Mouse (Mus musculus): ENCODE data around the gene Fmnl1. TPM values are rescaled to one million over a fixed set of nuclear protein-coding genes. Genes with fewer than 3 reads are reported as not detected.

Gene Fmnl1
- total and polyA plus RNA-seq, 2 experiments from 2014 or later, result 6.9 to 15.5 TPM

DNA sequence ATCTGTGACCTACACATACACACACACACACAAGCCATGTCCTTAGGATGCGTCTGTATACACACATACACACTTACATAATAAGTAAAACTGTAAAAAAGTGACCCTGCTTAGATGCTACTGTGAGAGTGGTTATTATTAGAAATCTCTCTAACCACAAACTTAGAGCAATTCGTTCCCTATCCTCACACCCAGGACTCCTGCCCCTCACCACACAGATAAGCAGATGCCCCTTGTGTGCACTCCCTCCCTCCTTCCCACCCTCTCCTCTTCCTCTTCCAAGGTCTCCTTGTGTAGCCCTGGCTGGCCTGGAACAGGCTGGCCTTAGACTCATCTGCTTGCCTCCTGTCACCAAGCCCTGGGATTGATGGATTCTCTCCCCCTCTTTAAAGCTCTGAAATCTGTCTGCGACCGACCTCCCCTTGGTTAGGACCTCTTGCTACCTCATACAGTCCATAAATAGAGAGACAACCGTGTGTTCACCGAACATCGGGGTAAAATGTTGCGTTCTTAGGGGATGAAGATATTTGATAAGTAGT, 34.8 kb upstream of the Fmnl1 start:
- Histone ChIP-seq H3K4me3 (ENCODE audit: low read length) (no peak overlapping the region), H3K9ac (replicated peaks; ENCODE audit: low read length) (no peak overlapping the region), H3K27ac (no peak overlapping the region), H3K4me1 (ENCODE audit: insufficient read depth, low read length) (peaks cover 12% of the 10 kb centered on the region), H3K27me3 (ENCODE audit: insufficient read depth, low read length) (no peaks in the 10 kb centered on the region), H3K9me3 (ENCODE audit: low read length) (no peaks in the 10 kb centered on the region), H3K4me2 (ENCODE audit: low read depth, low read length) (no peak overlapping the region), H3K36me3 (ENCODE audit: insufficient read depth, low read length) (peaks cover 12% of the 10 kb centered on the region; the same call in 1 of the 2 replicates)
- TF ChIP-seq CTCF (IDR thresholded peaks at IDR 0.05; ENCODE audit: low read depth), result no peak
- WGBS, result 88% methylated on average over 8 of the region's 8 CpGs
- DNase-seq (ENCODE audit: low spot score) (no peak), ATAC-seq (no peak)

DNA sequence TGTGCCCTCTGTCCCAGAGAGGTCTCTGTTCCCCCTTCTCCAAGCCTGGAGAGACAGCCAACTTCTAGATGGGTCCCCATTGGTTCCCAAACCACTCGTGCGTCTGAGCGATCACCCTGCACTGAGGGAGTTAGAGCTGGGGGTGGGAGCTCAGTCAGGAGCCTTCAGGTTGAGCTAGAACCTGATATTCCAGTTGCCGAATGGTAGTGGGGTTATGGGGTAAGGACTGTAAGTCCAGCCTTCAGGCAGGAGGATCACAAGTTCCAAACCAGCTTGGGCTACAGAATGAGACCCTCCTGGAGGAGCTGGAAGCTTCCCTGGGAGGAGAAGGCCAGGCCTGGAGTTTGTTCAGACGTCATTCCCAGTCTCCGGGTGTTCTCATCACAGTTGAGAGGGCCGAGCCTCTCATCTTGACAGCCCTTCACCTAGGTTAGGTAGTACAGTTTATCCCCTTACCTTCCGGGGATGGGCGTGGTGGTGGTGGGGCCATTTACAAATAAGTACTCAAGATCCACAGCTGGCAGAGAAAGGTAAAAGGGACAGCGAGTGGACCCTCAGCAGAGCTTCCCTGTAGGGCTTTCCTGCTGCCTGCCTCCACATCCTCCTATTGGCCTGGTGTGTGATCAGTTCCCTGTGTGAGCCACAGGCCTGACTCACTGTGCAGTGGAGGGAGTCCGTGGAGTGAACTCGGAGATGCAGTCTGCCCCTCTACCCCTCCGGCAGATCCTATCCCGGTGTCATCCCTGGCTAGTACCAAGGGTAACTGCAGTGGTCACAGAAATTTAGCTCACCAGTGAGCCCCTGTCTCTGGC, 30.8 kb upstream of the Fmnl1 start:
- 81% methylated on average over 14 of the region's 14 CpGs for WGBS
- no peak overlapping the region for H3K9ac ChIP-seq (replicated peaks; ENCODE audit: low read length)
- peaks cover 13% of the 10 kb centered on the region for H3K4me1 ChIP-seq (ENCODE audit: insufficient read depth, low read length)
- no peak for TF ChIP-seq CTCF (IDR thresholded peaks at IDR 0.05; ENCODE audit: low read depth)
- peak overlapping the region; percentile 92 for H3K27ac ChIP-seq
- ATAC-seq (no peak), DNase-seq (ENCODE audit: low spot score) (no peak)
- H3K27me3 ChIP-seq (ENCODE audit: insufficient read depth, low read length), result no peaks in the 10 kb centered on the region
- H3K9me3 ChIP-seq (ENCODE audit: low read length), result no peaks in the 10 kb centered on the region
- H3K4me2 ChIP-seq (ENCODE audit: low read depth, low read length), result no peak overlapping the region
- H3K4me3 ChIP-seq (ENCODE audit: low read length), result no peak overlapping the region
- peaks cover 12% of the 10 kb centered on the region; the same call in 1 of the 2 replicates for H3K36me3 ChIP-seq (ENCODE audit: insufficient read depth, low read length)

DNA sequence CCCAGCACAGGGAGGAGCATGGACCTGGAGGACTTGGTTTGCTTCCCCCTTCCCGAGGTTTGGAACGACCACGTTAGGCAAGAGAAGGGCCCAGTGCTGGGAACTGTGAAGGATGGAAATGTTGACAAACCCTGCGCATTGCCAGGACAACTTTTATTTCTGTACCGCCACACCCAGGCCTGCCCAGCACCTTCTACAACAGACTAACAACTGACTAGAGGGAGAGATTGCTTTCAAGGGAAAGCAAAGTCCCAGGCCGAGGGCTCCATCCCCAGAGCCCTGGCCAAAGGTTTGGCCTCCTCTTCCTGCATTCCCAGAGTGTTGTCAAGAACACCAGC, 30.2 kb upstream of the Fmnl1 start:
- no peak for ATAC-seq
- Histone ChIP-seq H3K9ac (replicated peaks; ENCODE audit: low read length) (no peak overlapping the region), H3K36me3 (ENCODE audit: insufficient read depth, low read length) (peaks cover 12% of the 10 kb centered on the region; the same call in 1 of the 2 replicates), H3K27ac (peak overlapping the region; percentile 92), H3K9me3 (ENCODE audit: low read length) (no peaks in the 10 kb centered on the region), H3K27me3 (ENCODE audit: insufficient read depth, low read length) (no peaks in the 10 kb centered on the region), H3K4me1 (ENCODE audit: insufficient read depth, low read length) (peaks cover 13% of the 10 kb centered on the region), H3K4me2 (ENCODE audit: low read depth, low read length) (no peak overlapping the region), H3K4me3 (ENCODE audit: low read length) (no peak overlapping the region)
- DNase-seq (ENCODE audit: low spot score), result no peak
- TF ChIP-seq CTCF (IDR thresholded peaks at IDR 0.05; ENCODE audit: low read depth), result no peak
- WGBS, result 50% methylated on average over 6 of the region's 6 CpGs

DNA sequence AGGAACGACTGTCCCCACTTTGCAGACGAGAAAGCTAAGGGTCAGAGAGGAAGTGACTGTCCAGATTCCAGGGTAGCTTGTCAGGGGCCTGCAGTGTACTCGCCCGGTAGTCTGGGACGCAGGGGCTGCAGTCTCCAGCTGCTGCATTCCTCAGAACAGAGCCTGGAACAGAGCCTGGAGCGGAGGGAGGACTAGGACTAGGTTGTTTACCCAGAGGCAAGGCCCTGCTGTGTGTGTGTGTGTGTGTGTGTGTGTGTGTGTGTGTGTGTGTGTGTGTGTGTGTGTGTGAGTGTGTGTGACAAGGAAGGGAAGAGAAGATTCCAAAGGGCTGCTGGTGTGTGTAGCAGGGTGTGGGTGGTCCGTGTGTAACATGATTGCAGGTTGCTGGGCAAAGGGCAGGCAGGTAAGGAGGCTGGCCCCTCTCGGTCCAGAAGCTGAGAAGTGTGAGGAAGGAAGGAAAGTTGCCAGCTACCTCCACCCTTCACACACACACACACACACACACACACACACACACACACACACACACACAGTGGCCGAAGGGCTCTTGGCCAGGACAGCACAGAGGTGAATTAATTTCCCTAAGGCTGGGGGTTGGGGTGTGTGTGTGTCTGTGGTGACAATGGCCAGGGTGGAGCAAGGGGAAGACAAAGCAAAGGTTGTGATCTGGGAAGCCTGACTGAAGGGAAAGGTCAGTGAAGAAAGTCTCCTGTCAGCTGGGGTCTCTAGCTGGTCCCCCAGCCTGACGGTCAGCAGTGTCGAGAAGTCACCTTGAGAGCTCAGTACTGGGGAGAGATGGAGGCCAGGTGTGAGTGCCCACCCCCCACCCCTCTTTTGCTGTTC, 29.6 kb upstream of the Fmnl1 start:
- Histone ChIP-seq H3K4me2 (ENCODE audit: low read depth, low read length) (no peak overlapping the region), H3K9me3 (ENCODE audit: low read length) (no peaks in the 10 kb centered on the region), H3K36me3 (ENCODE audit: insufficient read depth, low read length) (peaks cover 12% of the 10 kb centered on the region; the same call in 1 of the 2 replicates), H3K9ac (replicated peaks; ENCODE audit: low read length) (peak overlapping the region; percentile 21; the same call in 1 of the 2 replicates), H3K4me3 (ENCODE audit: low read length) (no peak overlapping the region), H3K27ac (peak overlapping the region; percentile 92), H3K27me3 (ENCODE audit: insufficient read depth, low read length) (no peaks in the 10 kb centered on the region), H3K4me1 (ENCODE audit: insufficient read depth, low read length) (peaks cover 13% of the 10 kb centered on the region)
- ATAC-seq, result no peak
- 23% methylated on average over 11 of the region's 11 CpGs for WGBS
- no peak for TF ChIP-seq CTCF (IDR thresholded peaks at IDR 0.05; ENCODE audit: low read depth)
- peak; percentile 36 for DNase-seq (ENCODE audit: low spot score)

DNA sequence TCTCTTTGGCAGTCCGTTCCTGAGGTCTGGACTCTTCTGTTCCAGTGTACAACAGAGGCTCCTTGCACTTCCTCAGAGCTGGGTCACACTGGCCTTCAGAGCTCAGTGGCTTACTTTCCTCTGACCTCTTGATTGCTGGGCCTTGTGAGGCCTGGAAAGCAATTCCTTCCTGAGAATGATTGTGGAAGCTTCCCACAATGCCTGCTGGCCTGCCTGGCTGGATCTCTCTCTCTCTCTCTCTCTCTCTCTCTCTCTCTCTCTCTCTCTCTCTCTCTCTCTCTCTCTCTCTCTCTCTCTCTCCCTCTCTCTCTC, 29.0 kb upstream of the Fmnl1 start:
- peak; percentile 34 for DNase-seq (ENCODE audit: low spot score)
- no peaks in the 10 kb centered on the region for H3K9me3 ChIP-seq (ENCODE audit: low read length)
- TF ChIP-seq CTCF (IDR thresholded peaks at IDR 0.05; ENCODE audit: low read depth), result no peak
- peak overlapping the region; percentile 54 for H3K4me2 ChIP-seq (ENCODE audit: low read depth, low read length)
- WGBS, result 40% methylated on average over 1 of the region's 1 CpGs
- H3K9ac ChIP-seq (replicated peaks; ENCODE audit: low read length), result peak overlapping the region; percentile 21; the same call in 1 of the 2 replicates
- no peak overlapping the region for H3K4me3 ChIP-seq (ENCODE audit: low read length)
- no peak for ATAC-seq
- no peaks in the 10 kb centered on the region for H3K27me3 ChIP-seq (ENCODE audit: insufficient read depth, low read length)
- peak overlapping the region; percentile 92 for H3K27ac ChIP-seq
- peaks cover 13% of the 10 kb centered on the region for H3K4me1 ChIP-seq (ENCODE audit: insufficient read depth, low read length)
- peaks cover 12% of the 10 kb centered on the region; the same call in 1 of the 2 replicates for H3K36me3 ChIP-seq (ENCODE audit: insufficient read depth, low read length)

DNA sequence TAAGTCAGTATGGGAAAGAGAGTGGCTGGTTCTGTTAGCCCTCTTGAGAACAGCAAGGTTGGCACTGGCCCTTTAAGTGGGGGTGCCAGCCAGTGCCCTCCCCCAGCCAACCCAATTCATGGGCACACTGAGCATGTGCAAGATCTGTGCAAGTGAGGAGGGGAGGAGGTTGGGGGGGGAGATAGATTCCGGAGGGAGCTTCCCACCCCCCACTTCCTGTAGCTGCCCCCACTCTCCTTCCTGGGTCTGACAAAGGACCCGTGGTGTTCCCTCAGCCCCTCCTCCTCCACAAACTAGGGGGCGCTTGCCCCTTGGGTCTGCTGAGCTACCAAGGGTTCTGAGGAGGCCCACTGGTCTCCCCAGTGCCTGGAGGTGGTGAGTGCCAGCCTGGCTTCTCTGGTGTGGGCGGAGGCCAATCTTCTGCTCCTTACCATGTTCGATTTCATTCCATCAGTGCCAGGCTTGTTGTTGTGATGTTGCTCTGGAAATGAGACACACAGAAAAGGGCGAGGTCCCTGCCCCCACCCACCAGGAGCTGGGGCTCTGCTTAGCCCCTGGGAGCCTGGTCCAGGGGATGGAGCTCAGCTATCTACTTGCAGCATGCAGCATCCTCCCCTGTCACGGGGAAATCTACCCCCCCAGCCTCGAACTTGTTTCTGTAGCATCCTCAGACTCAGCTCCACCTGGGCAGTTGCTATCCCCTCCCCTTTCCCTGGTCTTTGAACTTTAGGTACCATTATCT, 28.3 kb upstream of the Fmnl1 start:
- no peaks in the 10 kb centered on the region for H3K27me3 ChIP-seq (ENCODE audit: insufficient read depth, low read length)
- H3K4me3 ChIP-seq (ENCODE audit: low read length), result peak overlapping the region; percentile 30
- peak overlapping the region; percentile 51 for H3K9ac ChIP-seq (replicated peaks; ENCODE audit: low read length)
- H3K4me2 ChIP-seq (ENCODE audit: low read depth, low read length), result peak overlapping the region; percentile 54
- 21% methylated on average over 8 of the region's 8 CpGs for WGBS
- ATAC-seq (peak; percentile 94), DNase-seq (ENCODE audit: low spot score) (peak; percentile 94)
- H3K27ac ChIP-seq, result peak overlapping the region; percentile 92
- peak; percentile 59 for TF ChIP-seq CTCF (IDR thresholded peaks at IDR 0.05; ENCODE audit: low read depth)
- H3K36me3 ChIP-seq (ENCODE audit: insufficient read depth, low read length), result peaks cover 12% of the 10 kb centered on the region; the same call in 1 of the 2 replicates
- H3K9me3 ChIP-seq (ENCODE audit: low read length), result no peaks in the 10 kb centered on the region
- H3K4me1 ChIP-seq (ENCODE audit: insufficient read depth, low read length), result peaks cover 13% of the 10 kb centered on the region
